Mouse (Mus musculus) ES-E14 (cell line): ENCODE data around the gene Zfp953. TPM values are rescaled to one million over a fixed set of nuclear protein-coding genes. Genes with fewer than 3 reads are reported as not detected.

Experiments
- DNase-seq: peaks from one replicate; pipeline ENCODE4 v3.0.0-alpha.2; 2013; ENCODE audit warnings: low read depth, low spot score
- H3K27ac ChIP-seq: 2 replicates; pipeline ENCODE4 v1.5.1; 2012; ENCODE audit warnings: low read depth, mild to moderate bottlenecking, low read length, moderate library complexity, mixed read lengths; ENCODE audit not compliant: poor library complexity, insufficient read depth, severe bottlenecking
- H3K36me3 ChIP-seq: 2 replicates; pipeline ENCODE4 v1.6.1; 2012; ENCODE audit warnings: mild to moderate bottlenecking, low read length, moderate library complexity, mixed read lengths; ENCODE audit not compliant: control insufficient read depth, poor library complexity, insufficient read depth, severe bottlenecking
- H3K4me1 ChIP-seq, 2 experiments: fragments of 150-350 bp in 1 of 2; sonication (generic) in 1 of 2; 2 replicates each; pipeline ENCODE4 v1.6.1; 2012; ENCODE audit warnings: low read length in 2 of 2, mild to moderate bottlenecking in 1 of 2, mixed read lengths in 1 of 2; ENCODE audit not compliant: control insufficient read depth in 2 of 2, insufficient read depth in 2 of 2, poor library complexity in 1 of 2
- H3K4me3 ChIP-seq, 2 experiments: fragments of 150-350 bp in 1 of 2; sonication (generic) in 1 of 2; 2 replicates each; pipeline ENCODE4 v1.5.1; 2012; ENCODE audit warnings: low read length in 2 of 2, low read depth in 1 of 2, mild to moderate bottlenecking in 1 of 2, mixed read lengths in 1 of 2; ENCODE audit not compliant: insufficient read depth in 1 of 2, poor library complexity in 1 of 2, severe bottlenecking in 1 of 2
- H3K9ac ChIP-seq: 2 replicates; pipeline ENCODE4 v1.6.1; 2012; ENCODE audit warnings: low read depth, mild to moderate bottlenecking, low read length, mixed read lengths; ENCODE audit not compliant: poor library complexity, insufficient read depth, severe bottlenecking
- H3K9me3 ChIP-seq: fragments of 150-350 bp; sonication (generic); 2 replicates; pipeline ENCODE4 v1.6.1; 2012; ENCODE audit warnings: low read depth, mild to moderate bottlenecking, low read length; ENCODE audit not compliant: control insufficient read depth, insufficient read depth
- CHD2 ChIP-seq: IDR thresholded peaks from 2 replicates; pipeline ENCODE4 v1.6.1; 2014; ENCODE audit warnings: mild to moderate bottlenecking, low read depth, low read length, inconsistent platforms
- HCFC1 ChIP-seq: IDR thresholded peaks from 2 replicates; pipeline ENCODE4 v1.6.1; 2012; ENCODE audit warnings: low read length, inconsistent platforms, borderline replicate concordance; ENCODE audit not compliant: insufficient read depth
- MAFK ChIP-seq: IDR thresholded peaks from 2 replicates; pipeline ENCODE4 v1.6.1; 2014; ENCODE audit warnings: mild to moderate bottlenecking, low read depth, low read length, inconsistent platforms; ENCODE audit not compliant: insufficient read depth
- ZC3H11A ChIP-seq: IDR thresholded peaks from 2 replicates; pipeline ENCODE4 v1.6.1; 2012; ENCODE audit warnings: low read depth, mild to moderate bottlenecking, inconsistent platforms, low read length, borderline replicate concordance
- ZNF384 ChIP-seq: IDR thresholded peaks from 2 replicates; pipeline ENCODE4 v1.6.1; 2012; ENCODE audit warnings: low read depth, low read length, inconsistent platforms
- in situ Hi-C, 2 experiments: fragments of 600-800 bp; cut with MboI; formaldehyde crosslinking; loops; one replicate each; pipeline ENCODE4 v1.15.1; 2025; ENCODE audit warnings: low sequenced_read_pairs in 2 of 2, inconsistent platforms in 1 of 2; ENCODE audit not compliant: unreplicated experiment in 2 of 2
- total RNA-seq: library from RNA; depleted of rRNA; stranded (reverse); fragments of 300-350 nt; gene quantifications from 2 replicates; pipeline ENCODE4 v1.2.3, GENCODE M21; 2012; rRNA removed

Gene Zfp953
- total RNA-seq, 1 experiment = 6.1 TPM

- in situ Hi-C loops = no loop called here
- no peaks in the 10 kb centered on the region for H3K9me3 ChIP-seq
- peak within 1 kb of the TSS; percentile 74 for H3K9ac ChIP-seq
- peak within 1 kb of the TSS; percentile 80 to 94 for H3K4me3 ChIP-seq
- TF ChIP-seq ZNF384 (no peak), ZC3H11A (0 out of 2 replicates have a peak, but pooled peaks have one; percentile 24), HCFC1 (peak; percentile 95), MAFK (no peak), CHD2 (no peak)
- H3K27ac ChIP-seq = no peak within 1 kb of the TSS
- peak; percentile 73 for DNase-seq
- no peaks in the 10 kb centered on the region for H3K36me3 ChIP-seq
- peaks cover 0 to 2% of the 10 kb centered on the region in 2 experiments; a peak in 1 of 4 replicates for H3K4me1 ChIP-seq
Measured at GRCm38 (mm10) chr13:67305822-67306672, 54.4 kb downstream of the Zfp953 start, which contains the start of gene Zfp457. Zfp457 (minus strand) TSS chr13:67306485.

Other genes starting within 250 kb of the Zfp953 start
- gene Rslcan18, start 244.3 kb downstream of the Zfp953 start, total RNA-seq = 0.89 and 1.1 TPM in 2 replicates
- gene Zfp759, start 238.9 kb downstream of the Zfp953 start, total RNA-seq = 3.8 and 4.8 TPM in 2 replicates
- gene Rsl1, start 187.4 kb downstream of the Zfp953 start, total RNA-seq = 2.9 and 3.5 TPM in 2 replicates
- gene Zfp455, start 166.1 kb downstream of the Zfp953 start, total RNA-seq = 0.45 and 0.58 TPM in 2 replicates
- gene Zfp458, start 82.1 kb downstream of the Zfp953 start, total RNA-seq = 1.4 TPM in 2 replicates
- gene Zfp457, start 54.1 kb downstream of the Zfp953 start, total RNA-seq = 1.2 TPM in 2 replicates
- 3.5 and 4.3 TPM in 2 replicates for gene Zfp595, start 28.0 kb downstream of the Zfp953 start, total RNA-seq
- not detected in 2 replicates for gene Gm28044, start 69 bp downstream of the Zfp953 start, total RNA-seq
- gene Gm28041, start 15.1 kb upstream of the Zfp953 start, total RNA-seq = 0.74 and 0.80 TPM in 2 replicates
- gene Zfp456, start 15.2 kb upstream of the Zfp953 start, total RNA-seq = 1.9 and 2.3 TPM in 2 replicates
- 4.3 and 10.1 TPM in 2 replicates for gene Zfp429, start 39.2 kb upstream of the Zfp953 start, total RNA-seq
- gene Zfp459, start 60.8 kb upstream of the Zfp953 start, total RNA-seq = 15.7 and 25.5 TPM in 2 replicates
- gene Zfp874a, start 91.0 kb upstream of the Zfp953 start, total RNA-seq = 11.5 and 16.8 TPM in 2 replicates
- 6.3 and 12.1 TPM in 2 replicates for gene Zfp874b, start 123.7 kb upstream of the Zfp953 start, total RNA-seq
- 4.2 and 5.4 TPM in 2 replicates for gene Zfp58, start 139.9 kb upstream of the Zfp953 start, total RNA-seq
- 0.18 TPM in 1 of 2 replicates, not detected in the other for gene Gm26965, start 165.5 kb upstream of the Zfp953 start, total RNA-seq
- 12.6 and 14.6 TPM in 2 replicates for gene Zfp87, start 165.6 kb upstream of the Zfp953 start, total RNA-seq
- 7.1 and 8.7 TPM in 2 replicates for gene Zfp748, start 193.2 kb upstream of the Zfp953 start, total RNA-seq
- gene Zfp729b, start 249.1 kb upstream of the Zfp953 start, total RNA-seq = 23.2 and 25.1 TPM in 2 replicates